Mouse (Mus musculus) heart, embryonic 10.5 days (tissue): ENCODE measurements around the gene Rhox9. TPM values are rescaled to one million over a fixed set of nuclear protein-coding genes. Genes with fewer than 3 reads are reported as not detected.
"Not testable (repeated sequence)": the region's sequence is repeated elsewhere in the genome, so short reads cannot be mapped to it uniquely, and the experiment has no call there.

Experiments used
- DNase-seq: peaks from one replicate; pipeline ENCODE4 v3.0.0-alpha.2; 2017; ENCODE audit warnings: low spot score
- H3K27ac ChIP-seq: fragments of 300-500 bp; sonication (generic); 2 replicates; pipeline ENCODE4 v1.5.1; 2016; ENCODE audit warnings: mild to moderate bottlenecking
- H3K27me3 ChIP-seq: fragments of 300-500 bp; sonication (generic); 2 replicates; pipeline ENCODE4 v1.6.1; 2016; ENCODE audit warnings: mild to moderate bottlenecking; ENCODE audit not compliant: poor library complexity, insufficient read depth, severe bottlenecking
- H3K36me3 ChIP-seq: fragments of 300-500 bp; sonication (generic); 2 replicates; pipeline ENCODE4 v1.6.1; 2016; ENCODE audit warnings: mild to moderate bottlenecking, moderate library complexity
- H3K4me1 ChIP-seq: fragments of 300-500 bp; sonication (generic); 2 replicates; pipeline ENCODE4 v1.6.1; 2016; ENCODE audit warnings: mild to moderate bottlenecking
- H3K4me3 ChIP-seq: fragments of 300-500 bp; sonication (generic); 2 replicates; pipeline ENCODE4 v1.5.1; 2016; ENCODE audit warnings: mild to moderate bottlenecking, moderate library complexity
- H3K9me3 ChIP-seq: fragments of 300-500 bp; sonication (generic); 2 replicates; pipeline ENCODE4 v1.6.1; 2016; ENCODE audit warnings: mild to moderate bottlenecking, moderate library complexity
- WGBS: fragments of 180-500 bp; shearing (Covaris S2); methylation state at CpG from one replicate; pipeline ENCODE4 v1.1.7; 2016; 5-methylcytosine and 5-hydroxymethylcytosine counted together
- polyA plus RNA-seq: library from polyadenylated mRNA; unstranded; fragments of >200 nt; fragmentation: Nextera tagmentation; extraction: Ambion mirVana; gene quantifications from 2 replicates; pipeline ENCODE4 v1.2.1, GENCODE M21; 2016

Rhox9 gene
- not detected in 2 replicates for polyA plus RNA-seq

DNA sequence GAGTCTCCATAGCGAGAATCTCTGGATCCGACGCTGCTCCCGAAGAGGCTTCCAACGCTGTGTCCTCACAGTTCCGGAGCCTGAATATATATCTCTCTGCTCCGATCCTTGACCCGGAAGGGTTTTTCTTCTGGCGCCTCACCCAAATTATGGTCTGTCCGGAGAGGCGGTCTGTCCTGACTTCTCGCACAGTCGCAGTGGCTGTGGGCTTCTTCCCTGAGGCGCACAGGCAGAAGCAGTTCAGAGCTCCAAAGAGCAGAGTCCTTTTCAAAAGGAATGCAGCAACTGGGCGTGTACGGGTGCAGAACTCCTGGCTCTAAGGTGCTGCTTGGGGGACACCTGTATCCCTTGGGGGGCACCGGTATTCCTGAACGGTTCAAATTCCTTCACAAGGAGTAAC, at the start of gene Rhox9:
Gene Rhox9, minus strand, starts transcription at position 101 of the 400 bp plus-strand sequence.
- not testable (repeated sequence) for H3K4me3 ChIP-seq, H3K4me1 ChIP-seq, H3K27me3 ChIP-seq, H3K27ac ChIP-seq, H3K9me3 ChIP-seq, H3K36me3 ChIP-seq, DNase-seq
- WGBS = 90% methylated on average over 10 of the region's 18 CpGs

GRCm38 (mm10) chrX:37916311-37916710, 14.7 kb upstream of the Rhox9 start:
- Histone ChIP-seq H3K36me3 (no peaks in the 10 kb centered on the region), H3K27ac (no peak overlapping the region), H3K4me3 (no peak overlapping the region), H3K4me1 (no peaks in the 10 kb centered on the region), H3K9me3 (no peaks in the 10 kb centered on the region), H3K27me3 (no peaks in the 10 kb centered on the region)
- 57% methylated on average over 4 of the region's 4 CpGs for WGBS
- DNase-seq = no peak

GRCm38 (mm10) chrX:37908581-37908980, 7.0 kb upstream of the Rhox9 start:
- 46% methylated on average over 7 of the region's 7 CpGs for WGBS
- DNase-seq = peak; percentile 16
- no peaks in the 10 kb centered on the region for H3K27me3 ChIP-seq
- no peak overlapping the region for H3K4me3 ChIP-seq
- no peaks in the 10 kb centered on the region for H3K36me3 ChIP-seq
- no peaks in the 10 kb centered on the region for H3K4me1 ChIP-seq
- no peak overlapping the region for H3K27ac ChIP-seq
- H3K9me3 ChIP-seq = no peaks in the 10 kb centered on the region

DNA sequence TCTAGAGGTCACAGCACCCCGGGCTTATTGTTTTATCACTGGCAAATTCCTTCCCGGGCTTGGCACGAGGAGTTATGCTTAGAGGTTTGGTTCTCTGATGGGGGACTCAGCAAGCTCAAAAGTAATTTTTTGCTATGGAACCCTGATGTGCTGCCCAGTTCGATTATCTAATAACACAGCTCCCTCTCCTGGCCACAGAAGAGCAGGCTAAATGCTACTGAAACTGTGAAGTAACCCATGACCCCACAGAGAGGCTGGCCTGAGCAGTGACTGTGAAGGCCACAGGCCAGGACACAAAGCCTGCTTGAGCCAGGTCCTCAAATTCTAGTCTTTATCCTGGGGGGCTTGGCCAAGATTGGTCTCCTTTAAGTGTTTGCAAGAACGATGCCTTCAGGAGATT, 2.2 kb upstream of the Rhox9 start:
- no peak overlapping the region for H3K27ac ChIP-seq
- H3K9me3 ChIP-seq = no peaks in the 10 kb centered on the region
- H3K4me1 ChIP-seq = no peaks in the 10 kb centered on the region
- no peak overlapping the region for H3K4me3 ChIP-seq
- no peak for DNase-seq
- 67% methylated on average over 5 of the region's 5 CpGs for WGBS
- no peaks in the 10 kb centered on the region for H3K36me3 ChIP-seq
- no peaks in the 10 kb centered on the region for H3K27me3 ChIP-seq

DNA sequence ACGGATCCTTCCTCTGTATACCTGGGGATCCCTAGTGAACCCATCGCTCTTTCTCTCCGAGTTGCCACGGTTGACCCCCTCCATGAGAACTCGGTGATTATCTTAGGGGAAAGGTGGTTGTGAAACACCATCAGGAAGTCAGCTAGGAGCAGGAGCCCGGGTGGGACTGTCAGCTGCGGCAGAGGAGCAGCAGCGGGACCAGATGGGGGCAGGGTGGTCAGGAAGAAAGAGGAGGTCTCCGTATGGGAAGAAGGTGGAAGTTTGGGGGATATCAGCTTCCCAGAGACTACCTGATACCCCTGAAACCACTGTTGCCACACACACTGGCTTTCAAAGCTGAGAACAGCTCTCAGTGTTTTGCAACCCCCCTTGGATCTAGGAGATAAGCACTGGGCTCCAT, 4.4 kb downstream of the Rhox9 start, which contains the start of gene Rhox7b:
Gene Rhox7b, minus strand, starts transcription at position 101 of the 400 bp plus-strand sequence.
- not testable (repeated sequence) for DNase-seq, H3K36me3 ChIP-seq, H3K4me3 ChIP-seq, H3K27ac ChIP-seq, H3K9me3 ChIP-seq, H3K4me1 ChIP-seq, H3K27me3 ChIP-seq
- 63% methylated on average over 9 of the region's 9 CpGs for WGBS

DNA sequence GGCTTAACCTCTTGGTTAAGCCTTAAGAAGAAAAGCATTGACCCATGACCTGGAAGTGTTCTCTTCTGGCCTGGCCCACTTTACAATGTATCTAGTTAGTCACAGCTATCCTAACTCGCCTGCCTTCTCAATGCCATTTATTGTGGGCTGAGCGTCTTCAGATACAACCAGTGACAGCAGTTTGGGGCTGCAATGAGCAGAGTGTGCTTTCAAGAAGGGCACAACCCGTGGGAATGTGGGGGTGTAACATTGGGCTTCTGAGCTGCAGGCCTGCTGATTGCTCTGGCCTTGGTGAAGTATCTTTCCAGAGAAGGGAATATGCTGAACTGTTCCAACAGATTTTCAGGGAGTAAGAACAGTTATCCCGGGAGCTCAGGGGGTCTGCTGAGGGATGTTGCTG, 22.7 kb downstream of the Rhox9 start, which contains the start of gene Rhox8:
Gene Rhox8, minus strand, starts transcription at position 101 of the 400 bp plus-strand sequence.
- H3K27me3 ChIP-seq = no peaks in the 10 kb centered on the region
- H3K36me3 ChIP-seq = no peaks in the 10 kb centered on the region
- no peak within 1 kb of the TSS for H3K27ac ChIP-seq
- H3K9me3 ChIP-seq = no peaks in the 10 kb centered on the region
- DNase-seq = no peak
- 75% methylated on average over 4 of the region's 4 CpGs for WGBS
- no peak within 1 kb of the TSS for H3K4me3 ChIP-seq
- H3K4me1 ChIP-seq = no peaks in the 10 kb centered on the region

GRCm38 (mm10) chrX:37871641-37872040, 29.9 kb downstream of the Rhox9 start:
- Histone ChIP-seq H3K27me3 (no peaks in the 10 kb centered on the region), H3K9me3 (no peaks in the 10 kb centered on the region), H3K36me3 (no peaks in the 10 kb centered on the region), H3K4me3 (no peak overlapping the region), H3K4me1 (no peaks in the 10 kb centered on the region), H3K27ac (no peak overlapping the region)
- DNase-seq = no peak
- 98% methylated on average over 2 of the region's 2 CpGs for WGBS

Other genes starting within 250 kb of the Rhox9 start
- gene Rhox3h, start 233.0 kb downstream of the Rhox9 start, polyA plus RNA-seq = not detected in 2 replicates
- not detected in 2 replicates for gene Rhox2h, start 228.5 kb downstream of the Rhox9 start, polyA plus RNA-seq
- 14.2 and 15.1 TPM in 2 replicates for gene Rhox5, start 96.9 kb downstream of the Rhox9 start, polyA plus RNA-seq
- gene Rhox6, start 74.9 kb downstream of the Rhox9 start, polyA plus RNA-seq = not detected in 2 replicates
- gene Rhox7a, start 70.1 kb downstream of the Rhox9 start, polyA plus RNA-seq = not detected in 2 replicates
- gene Rhox8, start 22.8 kb downstream of the Rhox9 start, polyA plus RNA-seq = not detected in 2 replicates
- not detected in 2 replicates for gene Rhox7b, start 4.5 kb downstream of the Rhox9 start, polyA plus RNA-seq
- gene Btg1-ps1, start 117.0 kb upstream of the Rhox9 start, polyA plus RNA-seq = not detected in 2 replicates
- gene Btg1-ps2, start 141.3 kb upstream of the Rhox9 start, polyA plus RNA-seq = not detected in 2 replicates
- gene Rhox10, start 164.7 kb upstream of the Rhox9 start, polyA plus RNA-seq = not detected in 2 replicates
- gene Rhox11, start 183.4 kb upstream of the Rhox9 start, polyA plus RNA-seq = not detected in 2 replicates
- gene Rhox12, start 209.1 kb upstream of the Rhox9 start, polyA plus RNA-seq = not detected in 2 replicates
- not detected in 2 replicates for gene Rhox13, start 219.4 kb upstream of the Rhox9 start, polyA plus RNA-seq